Mouse (Mus musculus): ENCODE results near the gene Smyd3. TPM values are rescaled to one million over a fixed set of nuclear protein-coding genes. Genes with fewer than 3 reads are reported as not detected.

Gene Smyd3
- polyA plus RNA-seq, 1 experiment from 2014 or later, result 30.6 TPM

- Histone ChIP-seq H3K36me3 (ENCODE audit: control insufficient read depth, insufficient read depth, low read length) (no peaks in the 10 kb centered on the region), H3K27ac (ENCODE audit: low read length) (no peak overlapping the region), H3K4me2 (ENCODE audit: low read length) (no peak overlapping the region), H3K4me1 (ENCODE audit: control insufficient read depth, insufficient read depth, low read length) (no peaks in the 10 kb centered on the region), H3K4me3 (ENCODE audit: low read depth, low read length) (no peak overlapping the region), H3K9ac (ENCODE audit: low read depth, low read length) (no peak overlapping the region), H3K9me3 (replicated peaks; ENCODE audit: control insufficient read depth, low read length, poor library complexity, severe bottlenecking) (no peaks in the 10 kb centered on the region), H3K27me3 (ENCODE audit: control insufficient read depth, insufficient read depth, low read depth, low read length) (no peaks in the 10 kb centered on the region)
- 69% methylated on average over 12 of the region's 12 CpGs for WGBS
- no peak for ATAC-seq
Measured at GRCm38 (mm10) chr1:179043644-179044043, 474.2 kb downstream of the Smyd3 start.

- peak; percentile 55; the same call in 1 of the 2 replicates for ATAC-seq
- no peak overlapping the region for H3K27ac ChIP-seq (ENCODE audit: low read length)
- WGBS, result 69% methylated on average over 8 of the region's 8 CpGs
Measured at GRCm38 (mm10) chr1:179041905-179042337, 475.9 kb downstream of the Smyd3 start.

GRCm38 (mm10) chr1:179041231-179041904 is 476.5 kb downstream of the Smyd3 start:
- H3K4me2 ChIP-seq (ENCODE audit: low read length), result no peak overlapping the region
- no peak overlapping the region for H3K27ac ChIP-seq (ENCODE audit: low read length)
- WGBS, result 83% methylated on average over 14 of the region's 14 CpGs

More at GRCm38 (mm10) chr1:179041905-179042337, 475.9 kb downstream of the Smyd3 start:
- Histone ChIP-seq H3K4me1 (ENCODE audit: control insufficient read depth, insufficient read depth, low read length) (no peaks in the 10 kb centered on the region), H3K27me3 (ENCODE audit: control insufficient read depth, insufficient read depth, low read depth, low read length) (no peaks in the 10 kb centered on the region), H3K9ac (ENCODE audit: low read depth, low read length) (no peak overlapping the region), H3K4me3 (ENCODE audit: low read depth, low read length) (no peak overlapping the region), H3K4me2 (ENCODE audit: low read length) (no peak overlapping the region), H3K9me3 (replicated peaks; ENCODE audit: control insufficient read depth, low read length, poor library complexity, severe bottlenecking) (no peaks in the 10 kb centered on the region), H3K36me3 (ENCODE audit: control insufficient read depth, insufficient read depth, low read length) (no peaks in the 10 kb centered on the region)

GRCm38 (mm10) chr1:179038801-179039200 is 479.0 kb downstream of the Smyd3 start:
- Histone ChIP-seq H3K27ac (ENCODE audit: low read length) (no peak overlapping the region), H3K36me3 (ENCODE audit: control insufficient read depth, insufficient read depth, low read length) (no peaks in the 10 kb centered on the region), H3K4me1 (ENCODE audit: control insufficient read depth, insufficient read depth, low read length) (no peaks in the 10 kb centered on the region), H3K4me2 (ENCODE audit: low read length) (no peak overlapping the region), H3K4me3 (ENCODE audit: low read depth, low read length) (no peak overlapping the region), H3K9ac (ENCODE audit: low read depth, low read length) (no peak overlapping the region), H3K9me3 (replicated peaks; ENCODE audit: control insufficient read depth, low read length, poor library complexity, severe bottlenecking) (no peaks in the 10 kb centered on the region), H3K27me3 (ENCODE audit: control insufficient read depth, insufficient read depth, low read depth, low read length) (no peaks in the 10 kb centered on the region)
- WGBS, result 96% methylated on average over 4 of the region's 4 CpGs
- ATAC-seq, result no peak

More at GRCm38 (mm10) chr1:179041231-179041904, 476.5 kb downstream of the Smyd3 start:
- Histone ChIP-seq H3K9ac (ENCODE audit: low read depth, low read length) (no peak overlapping the region), H3K4me3 (ENCODE audit: low read depth, low read length) (no peak overlapping the region), H3K36me3 (ENCODE audit: control insufficient read depth, insufficient read depth, low read length) (no peaks in the 10 kb centered on the region), H3K9me3 (replicated peaks; ENCODE audit: control insufficient read depth, low read length, poor library complexity, severe bottlenecking) (no peaks in the 10 kb centered on the region), H3K27me3 (ENCODE audit: control insufficient read depth, insufficient read depth, low read depth, low read length) (no peaks in the 10 kb centered on the region), H3K4me1 (ENCODE audit: control insufficient read depth, insufficient read depth, low read length) (no peaks in the 10 kb centered on the region)
- ATAC-seq, result peak; percentile 5; the same call in 1 of the 2 replicates

- Histone ChIP-seq H3K36me3 (ENCODE audit: control insufficient read depth, insufficient read depth, low read length) (no peaks in the 10 kb centered on the region), H3K9ac (ENCODE audit: low read depth, low read length) (no peak overlapping the region), H3K27ac (ENCODE audit: low read length) (no peak overlapping the region), H3K4me2 (ENCODE audit: low read length) (no peak overlapping the region), H3K4me1 (ENCODE audit: control insufficient read depth, insufficient read depth, low read length) (no peaks in the 10 kb centered on the region), H3K27me3 (ENCODE audit: control insufficient read depth, insufficient read depth, low read depth, low read length) (no peaks in the 10 kb centered on the region), H3K4me3 (ENCODE audit: low read depth, low read length) (no peak overlapping the region), H3K9me3 (replicated peaks; ENCODE audit: control insufficient read depth, low read length, poor library complexity, severe bottlenecking) (no peaks in the 10 kb centered on the region)
- 86% methylated on average over 2 of the region's 2 CpGs for whole genome bisulfite sequencing
- ATAC-seq, result no peak
Measured at GRCm38 (mm10) chr1:179032947-179033346, 484.9 kb downstream of the Smyd3 start.

- H3K4me3 ChIP-seq (ENCODE audit: low read depth, low read length), result no peak overlapping the region
- no peaks in the 10 kb centered on the region for H3K4me1 ChIP-seq (ENCODE audit: control insufficient read depth, insufficient read depth, low read length)
- H3K4me2 ChIP-seq (ENCODE audit: low read length), result no peak overlapping the region
- no peaks in the 10 kb centered on the region for H3K36me3 ChIP-seq (ENCODE audit: control insufficient read depth, insufficient read depth, low read length)
- ATAC-seq, result no peak
- no peak overlapping the region for H3K9ac ChIP-seq (ENCODE audit: low read depth, low read length)
- 93% methylated on average over 5 of the region's 5 CpGs for WGBS
- H3K27me3 ChIP-seq (ENCODE audit: control insufficient read depth, insufficient read depth, low read depth, low read length), result no peaks in the 10 kb centered on the region
- H3K9me3 ChIP-seq (replicated peaks; ENCODE audit: control insufficient read depth, low read length, poor library complexity, severe bottlenecking), result no peaks in the 10 kb centered on the region
- H3K27ac ChIP-seq (ENCODE audit: low read length), result no peak overlapping the region
Measured at GRCm38 (mm10) chr1:179031581-179031980, 486.3 kb downstream of the Smyd3 start.

- Histone ChIP-seq H3K4me2 (ENCODE audit: low read length) (no peak overlapping the region), H3K27me3 (ENCODE audit: control insufficient read depth, insufficient read depth, low read depth, low read length) (no peaks in the 10 kb centered on the region), H3K9ac (ENCODE audit: low read depth, low read length) (no peak overlapping the region), H3K4me1 (ENCODE audit: control insufficient read depth, insufficient read depth, low read length) (no peaks in the 10 kb centered on the region), H3K9me3 (replicated peaks; ENCODE audit: control insufficient read depth, low read length, poor library complexity, severe bottlenecking) (no peaks in the 10 kb centered on the region), H3K4me3 (ENCODE audit: low read depth, low read length) (no peak overlapping the region), H3K27ac (ENCODE audit: low read length) (no peak overlapping the region), H3K36me3 (ENCODE audit: control insufficient read depth, insufficient read depth, low read length) (no peaks in the 10 kb centered on the region)
- 92% methylated on average over 4 of the region's 4 CpGs for WGBS
- ATAC-seq, result no peak
Measured at GRCm38 (mm10) chr1:179026614-179027013, 491.2 kb downstream of the Smyd3 start.

GRCm38 (mm10) chr1:179025169-179025568 is 492.7 kb downstream of the Smyd3 start:
- no peaks in the 10 kb centered on the region for H3K4me1 ChIP-seq (ENCODE audit: control insufficient read depth, insufficient read depth, low read length)
- no peak for ATAC-seq
- no peak overlapping the region for H3K27ac ChIP-seq (ENCODE audit: low read length)
- 75% methylated on average over 4 of the region's 4 CpGs for WGBS
- no peak overlapping the region for H3K4me2 ChIP-seq (ENCODE audit: low read length)
- no peaks in the 10 kb centered on the region for H3K9me3 ChIP-seq (replicated peaks; ENCODE audit: control insufficient read depth, low read length, poor library complexity, severe bottlenecking)
- H3K9ac ChIP-seq (ENCODE audit: low read depth, low read length), result no peak overlapping the region
- no peak overlapping the region for H3K4me3 ChIP-seq (ENCODE audit: low read depth, low read length)
- no peaks in the 10 kb centered on the region for H3K27me3 ChIP-seq (ENCODE audit: control insufficient read depth, insufficient read depth, low read depth, low read length)
- H3K36me3 ChIP-seq (ENCODE audit: control insufficient read depth, insufficient read depth, low read length), result no peaks in the 10 kb centered on the region

- H3K9me3 ChIP-seq (replicated peaks; ENCODE audit: control insufficient read depth, low read length, poor library complexity, severe bottlenecking), result no peaks in the 10 kb centered on the region
- no peak overlapping the region for H3K4me3 ChIP-seq (ENCODE audit: low read depth, low read length)
Measured at GRCm38 (mm10) chr1:179023486-179023885, 494.4 kb downstream of the Smyd3 start.

More at GRCm38 (mm10) chr1:179023486-179023885, 494.4 kb downstream of the Smyd3 start:
- Histone ChIP-seq H3K36me3 (ENCODE audit: control insufficient read depth, insufficient read depth, low read length) (no peaks in the 10 kb centered on the region), H3K4me1 (ENCODE audit: control insufficient read depth, insufficient read depth, low read length) (no peaks in the 10 kb centered on the region), H3K4me2 (ENCODE audit: low read length) (no peak overlapping the region), H3K27ac (ENCODE audit: low read length) (no peak overlapping the region), H3K9ac (ENCODE audit: low read depth, low read length) (no peak overlapping the region), H3K27me3 (ENCODE audit: control insufficient read depth, insufficient read depth, low read depth, low read length) (no peaks in the 10 kb centered on the region)
- 93% methylated on average over 7 of the region's 7 CpGs for WGBS
- ATAC-seq, result no peak

All from midbrain, embryonic 16.5 days (tissue).